Comparison of ENCODE assay signal across 33 mouse cellular contexts in genomic region chr7:96855867-96856406, GRCm38 (mm10).
DNase-seq lines count a peak whose midpoint lies in the region; ATAC-seq and TF ChIP-seq lines count a peak whose summit lies in the region.
"Had no signal": no experiment of that assay in that cellular context is flagged by ENCODE, and none has a peak within 500 bp of the region (broad histone marks: within the 10 kb centered on the region; RNA-seq: fewer than 3 reads in every experiment).

No protein-coding gene starts in this region.

- no peak overlapping the region for H3K4me3 ChIP-seq in lung, postnatal 0 days (ENCODE audit: low read depth, low read length)
- H3K4me3 ChIP-seq in lung, adult 2 months (replicated peaks; ENCODE audit: extremely low read depth, low read depth, low read length), result no peak overlapping the region
- H3K4me3 ChIP-seq in megakaryocyte, embryonic 14.5 days (replicated peaks), result peak overlapping the region; percentile 42
- H3K4me3 ChIP-seq in midbrain, embryonic 15.5 days, result no peak overlapping the region
- H3K4me3 ChIP-seq: embryonic facial prominence, embryonic 10.5 days; embryonic facial prominence, embryonic 15.5 days; forebrain, embryonic 12.5 days; hindbrain, embryonic 13.5 days; lung, embryonic 15.5 days; midbrain, embryonic 12.5 days had no signal

- ATAC-seq in lung, postnatal 0 days, result no peak
- peak; percentile 76 for ATAC-seq in common myeloid progenitor, adult 5-6 weeks (replicated peaks; ENCODE audit: low read depth, poor library complexity, severe bottlenecking)
- no peak for ATAC-seq in midbrain, embryonic 15.5 days (replicated peaks)
- ATAC-seq: forebrain, postnatal 0 days; intestine, embryonic 16.5 days; Patski had no signal

- 69% methylated on average over 5 of the region's 5 CpGs for WGBS in lung, postnatal 0 days
- WGBS in lung, adult 2 months, result 53% methylated on average over 5 of the region's 5 CpGs
- WGBS in midbrain, embryonic 15.5 days, result 89% methylated on average over 5 of the region's 5 CpGs

- H3K9ac ChIP-seq in lung, postnatal 0 days (replicated peaks; ENCODE audit: low read depth), result no peak overlapping the region
- no peak overlapping the region for H3K9ac ChIP-seq in midbrain, embryonic 15.5 days
- H3K9ac ChIP-seq: embryonic facial prominence, embryonic 15.5 days; forebrain, embryonic 12.5 days; forebrain, postnatal 0 days; hindbrain, embryonic 13.5 days; lung, embryonic 15.5 days; midbrain, embryonic 12.5 days had no signal

- DNase-seq in lung, postnatal 0 days (ENCODE audit: low spot score), result peak; percentile 13
- DNase-seq in lung, adult 2 months, result no peak
- no peak for DNase-seq in adrenal gland, postnatal 10 days
- no peak for DNase-seq in lung, postnatal 14 days
- DNase-seq: adrenal gland, postnatal 14 days; B cell, adult 2 months; cerebellum, adult 2 months; cerebellum, postnatal 14 days; forebrain, postnatal 0 days; gastrocnemius, postnatal 10 days; heart, postnatal 36 days; kidney, adult 8-10 months; kidney, postnatal 10 days; layer of hippocampus, adult 9-11 months; lung, postnatal 4 days; retina, postnatal 1 day; right cerebral cortex, postnatal 14 days; thymus, adult 18-20 months; thymus, postnatal 25 days had no signal

- no peaks in the 10 kb centered on the region; the same call in 1 of the 2 replicates for H3K36me3 ChIP-seq in lung, postnatal 0 days (ENCODE audit: insufficient read depth, low read length)
- no peaks in the 10 kb centered on the region for H3K36me3 ChIP-seq in megakaryocyte, embryonic 14.5 days (replicated peaks; ENCODE audit: low read length)
- H3K36me3 ChIP-seq in midbrain, embryonic 15.5 days (replicated peaks), result 0 out of 2 replicates have a peak, but pooled peaks cover 3% of the 10 kb centered on the region
- H3K36me3 ChIP-seq: G1E; lung, embryonic 15.5 days had no signal

- no peak overlapping the region for H3K27ac ChIP-seq in lung, postnatal 0 days (ENCODE audit: low read length)
- H3K27ac ChIP-seq in midbrain, embryonic 15.5 days, result no peak overlapping the region
- H3K27ac ChIP-seq: embryonic facial prominence, embryonic 10.5 days; embryonic facial prominence, embryonic 15.5 days; forebrain, embryonic 12.5 days; hindbrain, embryonic 13.5 days; lung, embryonic 15.5 days; midbrain, embryonic 12.5 days; stomach, postnatal 0 days had no signal

- no peak for TF ChIP-seq EP300 in lung, postnatal 0 days (IDR thresholded peaks at IDR 0.05)

- no peak overlapping the region for H3K4me2 ChIP-seq in lung, postnatal 0 days (replicated peaks; ENCODE audit: low read depth, low read length)
- H3K4me2 ChIP-seq in midbrain, embryonic 15.5 days, result no peak overlapping the region
- H3K4me2 ChIP-seq: embryonic facial prominence, embryonic 15.5 days; forebrain, embryonic 12.5 days; heart, embryonic 11.5 days; hindbrain, embryonic 13.5 days; lung, embryonic 15.5 days; midbrain, embryonic 12.5 days had no signal

- TF ChIP-seq POLR2A in lung, adult 2 months (IDR thresholded peaks at IDR 0.05; ENCODE audit: borderline replicate concordance, extremely low read depth, low read depth, low read length), result no peak

- H3K9me3 ChIP-seq in lung, postnatal 0 days (ENCODE audit: low read length), result no peaks in the 10 kb centered on the region
- no peaks in the 10 kb centered on the region for H3K9me3 ChIP-seq in megakaryocyte, embryonic 14.5 days
- no peaks in the 10 kb centered on the region for H3K9me3 ChIP-seq in midbrain, embryonic 15.5 days
- H3K9me3 ChIP-seq: embryonic facial prominence, embryonic 10.5 days; embryonic facial prominence, embryonic 15.5 days; forebrain, embryonic 12.5 days; G1E; hindbrain, embryonic 13.5 days; lung, embryonic 15.5 days; midbrain, embryonic 12.5 days had no signal

- H3K27me3 ChIP-seq in lung, postnatal 0 days (replicated peaks; ENCODE audit: insufficient read depth, low read length), result no peaks in the 10 kb centered on the region
- peaks cover 12% of the 10 kb centered on the region for H3K27me3 ChIP-seq in megakaryocyte, embryonic 14.5 days (replicated peaks)
- H3K27me3 ChIP-seq in midbrain, embryonic 15.5 days (replicated peaks), result no peaks in the 10 kb centered on the region
- H3K27me3 ChIP-seq: embryonic facial prominence, embryonic 15.5 days; forebrain, embryonic 12.5 days; lung, embryonic 15.5 days; midbrain, embryonic 12.5 days; Patski had no signal

- TF ChIP-seq CTCF in lung, postnatal 0 days (IDR thresholded peaks at IDR 0.05), result no peak
- TF ChIP-seq CTCF in lung, adult 2 months (IDR thresholded peaks at IDR 0.05; ENCODE audit: insufficient read depth, low read length), result no peak

- H3K4me1 ChIP-seq in lung, postnatal 0 days (ENCODE audit: insufficient read depth, low read depth, low read length), result no peaks in the 10 kb centered on the region; the same call in 1 of the 2 replicates
- H3K4me1 ChIP-seq in lung, adult 2 months (ENCODE audit: control insufficient read depth, insufficient read depth, low read length), result no peaks in the 10 kb centered on the region
- H3K4me1 ChIP-seq in megakaryocyte, embryonic 14.5 days, result peaks cover 15% of the 10 kb centered on the region
- peaks cover 8% of the 10 kb centered on the region for H3K4me1 ChIP-seq in midbrain, embryonic 15.5 days
- H3K4me1 ChIP-seq: midbrain, embryonic 12.5 days had no signal
